Mouse (Mus musculus) lung, postnatal 36 days (tissue): ENCODE measurements at regions not wholly inside any gene's neighbourhood (a gene's known extent, or its start where the extent isn't known, plus 50 kb on each side); places are given as distances from the start of the nearest gene placed in this dataset.

Experiments
- DNase-seq: peaks from one replicate; pipeline ENCODE4 v3.0.0; 2022; ENCODE audit warnings: mixed read lengths

- peak; percentile 6 for DNase-seq
Measured at GRCm38 (mm10) chr1:56583671-56584070, 53.6 kb downstream of the Hsfy2 start.

GRCm38 (mm10) chr1:56548050-56548449, 89.2 kb downstream of the Hsfy2 start:
- DNase-seq = no peak

GRCm38 (mm10) chr1:56530801-56531200, 106.4 kb downstream of the Hsfy2 start:
- DNase-seq = no peak
